Mouse (Mus musculus): ENCODE results near the gene Baiap2l2.

GRCm38 (mm10) chr15:79213591-79213990 lies 71.7 kb downstream of the Baiap2l2 start:
- TF ChIP-seq POLR2A (IDR thresholded peaks at IDR 0.05; ENCODE audit: borderline replicate concordance, extremely low read depth, insufficient read depth, insufficient read length, poor library complexity, severe bottlenecking) (no peak), CTCF (IDR thresholded peaks at IDR 0.05; ENCODE audit: borderline replicate concordance, extremely low read depth, insufficient read depth, insufficient read length) (no peak)
